Mouse (Mus musculus): ENCODE results near the gene Sfn. TPM values are rescaled to one million over a fixed set of nuclear protein-coding genes. Genes with fewer than 3 reads are reported as not detected.

Sfn gene
- polyA plus RNA-seq, 1 experiment from 2014 or later: 355 TPM

GRCm38 (mm10) chr4:133552029-133552428 is 49.9 kb downstream of the Sfn start:
- no peak overlapping the region for H3K27ac ChIP-seq (replicated peaks)
- ATAC-seq (ENCODE audit: low FRiP score, low TSS enrichment): no peak
- H3K9ac ChIP-seq (ENCODE audit: low read length): no peak overlapping the region
- H3K4me2 ChIP-seq (replicated peaks; ENCODE audit: low read depth): no peak overlapping the region
- no peaks in the 10 kb centered on the region for H3K36me3 ChIP-seq (ENCODE audit: control insufficient read depth, insufficient read depth, low read length)
- no peaks in the 10 kb centered on the region for H3K27me3 ChIP-seq (ENCODE audit: control insufficient read depth, insufficient read depth, low read length)
- no peak overlapping the region for H3K4me3 ChIP-seq (ENCODE audit: low read depth, low read length)
- no peaks in the 10 kb centered on the region for H3K4me1 ChIP-seq (replicated peaks; ENCODE audit: control insufficient read depth, insufficient read depth)
- 80% methylated on average over 1 of the region's 1 CpGs for WGBS
- TF ChIP-seq CTCF (IDR thresholded peaks at IDR 0.05; ENCODE audit: low read depth) (no peak), EP300 (optimal IDR thresholded peaks at IDR 0.05) (no peak)
- no peak for DNase-seq (ENCODE audit: low spot score)
- no peaks in the 10 kb centered on the region for H3K9me3 ChIP-seq (ENCODE audit: control insufficient read depth, low read length)

Small RNA genes lying within 50 kb of the gene (microRNA-seq; reads per million reads assigned to microRNA genes)
- not detected for gene Gm23158

Other genes with a start within 250 kb of the Sfn start
- 6.2 and 7.7 TPM in 2 replicates for gene Wdtc1, start 248.7 kb downstream of the Sfn start, polyA plus RNA-seq (2015; fragmentation: Nextera tagmentation; extraction: Ambion mirVana)
- 6.0 and 7.1 TPM in 2 replicates for gene Slc9a1, start 232.5 kb downstream of the Sfn start, polyA plus RNA-seq (2015; fragmentation: Nextera tagmentation; extraction: Ambion mirVana)
- gene Tent5b, start 122.0 kb downstream of the Sfn start, polyA plus RNA-seq (2015; fragmentation: Nextera tagmentation; extraction: Ambion mirVana): 34.0 and 35.3 TPM in 2 replicates
- 4.0 and 4.4 TPM in 2 replicates for gene Trnp1, start 103.6 kb downstream of the Sfn start, polyA plus RNA-seq (2015; fragmentation: Nextera tagmentation; extraction: Ambion mirVana)
- gene Kdf1, start 83.2 kb downstream of the Sfn start, polyA plus RNA-seq (2015; fragmentation: Nextera tagmentation; extraction: Ambion mirVana): 29.2 and 34.2 TPM in 2 replicates
- gene Nudc, start 56.2 kb downstream of the Sfn start, polyA plus RNA-seq (2015; fragmentation: Nextera tagmentation; extraction: Ambion mirVana): 122 and 125 TPM in 2 replicates
- 4.7 and 5.2 TPM in 2 replicates for gene Nr0b2, start 48.8 kb downstream of the Sfn start, polyA plus RNA-seq (2015; fragmentation: Nextera tagmentation; extraction: Ambion mirVana)
- gene Gpatch3, start 27.4 kb downstream of the Sfn start, polyA plus RNA-seq (2015; fragmentation: Nextera tagmentation; extraction: Ambion mirVana): 3.6 and 3.8 TPM in 2 replicates
- 13.9 and 14.8 TPM in 2 replicates for gene Gpn2, start 17.8 kb downstream of the Sfn start, polyA plus RNA-seq (2015; fragmentation: Nextera tagmentation; extraction: Ambion mirVana)
- 1.6 and 3.6 TPM in 2 replicates for gene Zdhhc18, start 48.0 kb upstream of the Sfn start, polyA plus RNA-seq (2015; fragmentation: Nextera tagmentation; extraction: Ambion mirVana)
- 11.5 and 13.0 TPM in 2 replicates for gene Pigv, start 70.5 kb upstream of the Sfn start, polyA plus RNA-seq (2015; fragmentation: Nextera tagmentation; extraction: Ambion mirVana)
- 8.7 and 9.7 TPM in 2 replicates for gene Arid1a, start 154.6 kb upstream of the Sfn start, polyA plus RNA-seq (2015; fragmentation: Nextera tagmentation; extraction: Ambion mirVana)

All from stomach, postnatal 0 days (tissue).